Mouse (Mus musculus) spleen, adult 2 months (tissue): ENCODE data around the gene Gm7929.
"Not testable (repeated sequence)": the region's sequence is repeated elsewhere in the genome, so short reads cannot be mapped to it uniquely, and the experiment has no call there.

Experiments used
- CTCF ChIP-seq: fragments of 200-500 bp; IDR thresholded peaks from 2 replicates; pipeline ENCODE4 v1.5.1; 2011; ENCODE audit warnings: mild to moderate bottlenecking, inconsistent platforms; ENCODE audit not compliant: insufficient read depth, insufficient read length, insufficient replicate concordance; ENCODE audit errors: extremely low read depth
- POLR2A ChIP-seq: fragments of 200-500 bp; IDR thresholded peaks from 2 replicates; pipeline ENCODE4 v1.6.1; 2011; ENCODE audit warnings: low read depth, low read length, inconsistent platforms

DNA sequence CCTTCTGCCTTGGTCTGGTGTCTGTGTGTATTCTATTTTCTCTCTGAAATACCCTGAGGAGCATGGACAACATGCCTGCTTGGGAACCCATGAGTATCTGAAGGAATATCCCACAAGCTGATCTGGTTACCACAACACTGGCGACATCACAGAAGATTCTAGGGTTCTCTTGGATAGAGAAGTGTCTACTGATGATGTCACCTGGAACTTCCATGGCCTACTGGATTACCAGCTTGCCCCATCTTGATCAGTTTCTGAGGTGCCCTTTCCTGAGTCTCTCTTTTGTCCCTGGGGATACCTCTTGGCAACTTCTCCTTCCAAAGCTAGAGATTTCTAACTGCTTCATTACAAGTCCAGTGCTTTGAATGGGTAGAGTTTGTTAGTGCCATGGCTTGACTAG, at the start of gene Gm7929:
- not testable (repeated sequence) for TF ChIP-seq POLR2A, CTCF
